Mouse (Mus musculus) cerebellum, adult 2 months (tissue): ENCODE results near the gene Zbtb37. TPM values are rescaled to one million over a fixed set of nuclear protein-coding genes. Genes with fewer than 3 reads are reported as not detected.
A peak's percentile ranks its signal among the peaks of the same experiment; 100 is the strongest.
"Not testable (repeated sequence)": the region's sequence is repeated elsewhere in the genome, so short reads cannot be mapped to it uniquely, and the experiment has no call there.

ENCODE experiments used
- DNase-seq, 2 experiments: peaks; one replicate each; pipeline ENCODE4 v3.0.0; 2021
- H3K27ac ChIP-seq: fragments of 200-500 bp; 2 replicates; pipeline ENCODE4 v1.5.1; 2012; ENCODE audit warnings: low read length, control low read depth, inconsistent platforms; ENCODE audit not compliant: insufficient read depth
- H3K27me3 ChIP-seq: fragments of 200-500 bp; 2 replicates; pipeline ENCODE4 v1.6.1; 2012; ENCODE audit warnings: inconsistent platforms, mild to moderate bottlenecking, low read length, moderate library complexity; ENCODE audit not compliant: control insufficient read depth, insufficient read depth
- H3K4me1 ChIP-seq: fragments of 200-500 bp; 2 replicates; pipeline ENCODE4 v1.6.1; 2011; ENCODE audit warnings: low read length; ENCODE audit not compliant: control insufficient read depth, insufficient read depth
- H3K4me3 ChIP-seq: fragments of 200-500 bp; replicated peaks from 2 replicates; pipeline ENCODE3; 2011; ENCODE audit warnings: mild to moderate bottlenecking, low read depth, low read length, control low read depth; ENCODE audit not compliant: insufficient read depth
- CTCF ChIP-seq: fragments of 200-500 bp; IDR thresholded peaks from 2 replicates; pipeline ENCODE4 v1.5.1; 2011; ENCODE audit warnings: low read depth, mild to moderate bottlenecking, control low read depth, low read length, moderate library complexity, borderline replicate concordance; ENCODE audit not compliant: insufficient read depth
- POLR2A ChIP-seq: fragments of 200-500 bp; IDR thresholded peaks from 2 replicates; pipeline ENCODE4 v1.6.1; 2011; ENCODE audit warnings: low read length, control low read depth, borderline replicate concordance; ENCODE audit not compliant: insufficient read depth
- WGBS: fragments of 180-500 bp; shearing (Covaris S2); methylation state at CpG from one replicate; pipeline ENCODE4 v1.1.7; 2018; 5-methylcytosine and 5-hydroxymethylcytosine counted together
- polyA plus RNA-seq: library from polyadenylated mRNA; depleted of rRNA; stranded (reverse); fragments of >200 nt; gene quantifications from 2 replicates; pipeline ENCODE4 v1.2.3, GENCODE M21; 2012

Gene Zbtb37
- polyA plus RNA-seq, 1 experiment: 5.0 TPM

DNA sequence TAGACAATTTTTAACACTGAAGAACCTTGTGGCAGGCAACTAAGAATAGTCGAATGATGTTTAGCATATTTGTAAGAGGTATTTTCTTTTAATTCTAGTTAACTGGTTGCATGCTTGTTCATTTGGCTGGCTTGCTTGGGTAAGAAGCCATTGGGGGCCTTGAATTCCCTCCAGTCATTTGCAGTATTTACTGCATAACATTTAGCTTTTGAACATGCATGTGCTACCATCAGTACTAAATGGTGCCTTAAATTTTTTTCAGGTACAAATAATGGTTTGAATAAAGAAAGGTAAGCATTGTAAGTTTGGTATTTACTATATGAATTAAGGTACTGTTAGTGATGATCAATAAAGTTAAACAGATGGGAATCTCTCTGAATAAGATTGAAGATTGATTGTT is 2.4 kb upstream of the Zbtb37 start:
- WGBS: 2% methylated on average over 1 of the region's 1 CpGs
- DNase-seq: no peak
- Histone ChIP-seq H3K4me3 (peak overlapping the region; percentile 23), H3K27ac (no peak overlapping the region), H3K4me1 (peaks cover 4% of the 10 kb centered on the region; the same call in 1 of the 2 replicates), H3K27me3 (no peaks in the 10 kb centered on the region; the same call in 1 of the 2 replicates)
- TF ChIP-seq POLR2A (no peak), CTCF (no peak)

DNA sequence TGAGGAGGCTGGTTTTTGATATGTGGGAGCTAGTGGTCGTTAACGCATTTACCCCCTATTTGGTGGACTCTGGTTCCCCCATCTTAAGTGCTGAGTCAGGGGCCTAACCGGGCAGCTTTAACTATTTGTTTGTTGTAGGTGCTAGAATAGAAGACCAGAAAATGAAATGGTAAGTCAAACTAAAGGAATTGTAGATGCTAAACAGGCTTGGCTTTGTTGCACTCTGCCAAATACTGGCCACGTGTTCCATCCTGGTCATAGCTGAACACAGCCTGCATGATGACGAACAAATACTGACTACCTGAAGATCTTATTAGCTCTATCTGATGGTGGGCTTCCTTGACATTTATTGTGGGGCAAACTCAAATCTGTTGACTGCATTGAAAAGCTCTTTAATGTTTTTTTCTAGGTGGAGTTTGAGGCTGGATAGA is 1.8 kb upstream of the Zbtb37 start:
- TF ChIP-seq POLR2A (no peak), CTCF (no peak)
- H3K4me3 ChIP-seq: peak overlapping the region; percentile 80
- H3K27ac ChIP-seq: no peak overlapping the region
- peaks cover 4% of the 10 kb centered on the region; the same call in 1 of the 2 replicates for H3K4me1 ChIP-seq
- no peaks in the 10 kb centered on the region for H3K27me3 ChIP-seq
- WGBS: 2% methylated on average over 5 of the region's 5 CpGs
- peak; percentile 18 to 25 for DNase-seq

DNA sequence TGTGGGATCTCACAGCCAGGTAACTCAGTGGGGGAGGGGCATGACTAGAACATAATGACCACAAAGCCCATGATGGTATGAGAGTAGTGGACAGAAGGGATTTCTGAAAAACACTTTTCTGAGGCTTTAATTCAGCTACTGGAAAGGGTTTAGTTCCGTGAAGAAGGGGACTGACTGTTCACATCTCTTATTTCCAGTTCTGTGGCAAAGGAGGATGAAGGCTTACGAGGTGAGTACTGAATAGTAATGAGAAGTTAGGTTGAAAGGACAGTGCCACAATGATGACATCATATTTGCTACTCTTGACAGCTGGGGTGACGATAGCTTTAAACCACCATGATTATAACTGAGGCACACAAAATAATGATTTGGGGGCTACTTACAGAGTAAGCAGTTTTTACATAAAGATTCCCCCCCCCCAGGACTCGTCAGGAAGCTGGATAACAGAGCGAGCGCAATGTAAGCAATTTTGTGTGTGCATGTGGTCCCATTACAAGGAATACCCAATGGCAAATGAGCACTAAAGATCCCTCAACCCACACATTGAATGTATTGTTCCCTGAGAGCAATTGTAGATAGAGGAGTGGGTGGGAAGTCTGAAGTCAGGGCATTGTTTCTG is 1.2 kb upstream of the Zbtb37 start:
- TF ChIP-seq CTCF: no peak
- TF ChIP-seq POLR2A: no peak
- 2% methylated on average over 6 of the region's 6 CpGs for WGBS
- DNase-seq: peak in 1 of 2 experiments; percentile 36
- H3K4me3 ChIP-seq: peak overlapping the region; percentile 80
- no peak overlapping the region for H3K27ac ChIP-seq
- H3K4me1 ChIP-seq: peaks cover 4% of the 10 kb centered on the region; the same call in 1 of the 2 replicates
- H3K27me3 ChIP-seq: no peaks in the 10 kb centered on the region

GRCm38 (mm10) chr1:161035281-161035785 is 684 bp upstream of the Zbtb37 start:
- Histone ChIP-seq H3K27ac (peak overlapping the region; percentile 73), H3K27me3 (no peaks in the 10 kb centered on the region), H3K4me3 (peak overlapping the region; percentile 80), H3K4me1 (peaks cover 4% of the 10 kb centered on the region; the same call in 1 of the 2 replicates)
- WGBS: under 1% methylated on average over 14 of the region's 14 CpGs
- no peak for DNase-seq
- no peak for TF ChIP-seq CTCF
- no peak for TF ChIP-seq POLR2A

DNA sequence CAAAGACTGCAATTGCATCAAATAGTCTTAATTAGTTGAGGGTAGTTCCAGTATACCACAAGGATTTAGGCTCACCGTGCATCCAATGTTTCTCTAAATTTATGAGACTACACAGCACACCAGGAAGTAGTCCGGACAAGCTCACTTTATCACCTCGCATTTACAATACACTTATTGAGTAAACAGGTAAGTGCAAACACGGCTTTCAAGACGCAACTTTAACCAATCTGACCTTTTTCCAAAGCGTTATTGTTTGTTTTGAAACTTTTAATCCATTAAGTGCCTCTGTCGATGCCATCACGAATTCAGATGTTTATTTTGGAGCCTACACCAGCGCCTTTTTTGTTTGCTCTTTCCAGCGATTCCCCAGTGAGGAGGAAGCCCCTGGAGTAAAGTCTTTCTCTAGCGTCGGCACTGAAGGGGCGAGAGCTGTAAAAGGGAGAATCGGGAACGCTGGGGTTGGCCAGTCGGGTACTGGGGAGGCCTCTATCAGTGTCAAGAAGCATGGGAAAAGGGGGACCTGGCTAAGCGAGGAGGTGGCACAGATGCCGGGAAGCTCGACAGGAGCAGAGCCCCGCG is 704 bp downstream of the Zbtb37 start:
- H3K4me1 ChIP-seq: peaks cover 4% of the 10 kb centered on the region; the same call in 1 of the 2 replicates
- H3K27ac ChIP-seq: no peak overlapping the region
- peak overlapping the region; percentile 80 for H3K4me3 ChIP-seq
- DNase-seq: no peak
- no peak for TF ChIP-seq POLR2A
- TF ChIP-seq CTCF: no peak
- no peaks in the 10 kb centered on the region for H3K27me3 ChIP-seq
- WGBS: 2% methylated on average over 21 of the region's 21 CpGs

DNA sequence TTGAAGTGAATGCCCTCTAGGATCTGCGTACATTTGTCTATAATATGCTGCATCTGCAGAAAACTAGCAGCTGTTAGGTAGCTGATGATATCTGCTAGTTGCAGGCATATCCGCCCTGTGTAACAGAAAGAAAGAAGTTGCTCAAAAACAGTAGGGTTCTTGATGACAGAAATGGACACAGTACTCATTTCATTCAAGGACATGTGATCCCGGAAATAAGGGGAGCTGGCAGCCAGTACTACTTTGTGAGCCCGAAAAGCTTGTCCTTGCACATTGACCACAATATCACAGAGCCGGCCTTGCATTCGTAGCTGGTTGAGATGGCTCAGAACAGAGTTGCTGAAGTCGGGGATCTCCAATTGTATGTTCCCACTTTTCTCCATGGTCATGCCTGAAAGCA is 2.3 kb downstream of the Zbtb37 start:
- TF ChIP-seq POLR2A: no peak
- TF ChIP-seq CTCF: no peak
- 86% methylated on average over 7 of the region's 7 CpGs for WGBS

DNA sequence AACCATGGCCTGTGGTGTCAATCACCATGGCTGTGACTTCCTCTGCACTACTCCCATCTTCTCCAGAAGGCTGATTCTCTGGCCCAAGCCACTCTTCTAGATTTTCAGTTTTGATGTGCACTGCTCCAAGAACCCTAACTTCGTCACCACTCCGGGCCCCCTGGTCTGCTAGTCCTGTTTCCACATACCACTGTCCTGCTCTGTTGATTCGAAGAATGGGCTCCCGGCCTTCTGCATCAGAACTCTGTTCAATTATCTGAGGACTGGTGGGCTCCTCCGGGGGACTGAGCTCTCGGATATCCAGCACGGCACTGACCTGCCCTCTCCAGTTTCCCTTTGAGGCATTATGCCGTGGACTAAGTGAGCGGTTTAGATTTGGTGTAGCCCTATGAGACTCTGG is 2.8 kb downstream of the Zbtb37 start:
- no peak for DNase-seq
- Histone ChIP-seq H3K27ac (no peak overlapping the region), H3K27me3 (no peaks in the 10 kb centered on the region), H3K4me1 (no peaks in the 10 kb centered on the region), H3K4me3 (no peak overlapping the region)
- no peak for TF ChIP-seq CTCF
- no peak for TF ChIP-seq POLR2A
- WGBS: 90% methylated on average over 9 of the region's 9 CpGs

More for the DNA sequence above, 2.3 kb downstream of the Zbtb37 start:
- H3K4me3 ChIP-seq: no peak overlapping the region
- H3K27ac ChIP-seq: no peak overlapping the region
- DNase-seq: no peak
- H3K27me3 ChIP-seq: no peaks in the 10 kb centered on the region
- peaks cover under 1% of the 10 kb centered on the region; the same call in 1 of the 2 replicates for H3K4me1 ChIP-seq

GRCm38 (mm10) chr1:161030058-161030457 is 4.6 kb downstream of the Zbtb37 start:
- no peaks in the 10 kb centered on the region for H3K4me1 ChIP-seq
- H3K4me3 ChIP-seq: no peak overlapping the region
- DNase-seq: no peak
- no peak overlapping the region for H3K27ac ChIP-seq
- H3K27me3 ChIP-seq: no peaks in the 10 kb centered on the region
- TF ChIP-seq POLR2A (no peak), CTCF (no peak)
- WGBS: 96% methylated on average over 3 of the region's 3 CpGs

- DNase-seq, H3K27me3 ChIP-seq: not testable (repeated sequence)
- 97% methylated on average over 1 of the region's 1 CpGs for WGBS
Measured at GRCm38 (mm10) chr1:161028427-161028826, 6.2 kb downstream of the Zbtb37 start.

More at GRCm38 (mm10) chr1:161028427-161028826, 6.2 kb downstream of the Zbtb37 start:
- not testable (repeated sequence) for H3K4me3 ChIP-seq, H3K27ac ChIP-seq, H3K4me1 ChIP-seq
